Mouse (Mus musculus) midbrain, embryonic 16.5 days (tissue): Measurements from ENCODE around the gene Add2. TPM values are rescaled to one million over a fixed set of nuclear protein-coding genes. Genes with fewer than 3 reads are reported as not detected.

Source experiments
- ATAC-seq: fragments of 200-750 bp; cut with Nextera tagmentation; 2 replicates; pipeline ENCODE4 v1.8.0; 2017; ENCODE audit warnings: moderate TSS enrichment
- H3K27ac ChIP-seq: fragments of 300-500 bp; sonication (generic); 2 replicates; pipeline ENCODE4 v1.5.1; 2014; ENCODE audit warnings: mild to moderate bottlenecking, low read length, mixed read lengths
- H3K27me3 ChIP-seq: fragments of 300-500 bp; sonication (generic); 2 replicates; pipeline ENCODE4 v1.6.1; 2014; ENCODE audit warnings: low read depth, low read length, mixed read lengths; ENCODE audit not compliant: control insufficient read depth, insufficient read depth
- H3K36me3 ChIP-seq: fragments of 300-500 bp; sonication (generic); 2 replicates; pipeline ENCODE4 v1.6.1; 2014; ENCODE audit warnings: mild to moderate bottlenecking, low read length, moderate library complexity, mixed read lengths; ENCODE audit not compliant: control insufficient read depth, insufficient read depth
- H3K4me1 ChIP-seq: fragments of 300-500 bp; sonication (generic); 2 replicates; pipeline ENCODE4 v1.6.1; 2014; ENCODE audit warnings: mild to moderate bottlenecking, low read length, mixed read lengths; ENCODE audit not compliant: control insufficient read depth, insufficient read depth
- H3K4me2 ChIP-seq: fragments of 300-500 bp; sonication (generic); 2 replicates; pipeline ENCODE4 v1.6.1; 2014; ENCODE audit warnings: mild to moderate bottlenecking, low read length, mixed read lengths
- H3K4me3 ChIP-seq: fragments of 300-500 bp; sonication (generic); 2 replicates; pipeline ENCODE4 v1.5.1; 2014; ENCODE audit warnings: low read depth, mild to moderate bottlenecking, low read length, moderate library complexity, mixed read lengths
- H3K9ac ChIP-seq: fragments of 300-500 bp; sonication (generic); 2 replicates; pipeline ENCODE4 v1.6.1; 2014; ENCODE audit warnings: low read depth, low read length, mixed read lengths
- H3K9me3 ChIP-seq: fragments of 300-500 bp; sonication (generic); replicated peaks from 2 replicates; pipeline ENCODE4 v1.6.1; 2014; ENCODE audit warnings: mild to moderate bottlenecking, low read length, mixed read lengths; ENCODE audit not compliant: control insufficient read depth, poor library complexity, severe bottlenecking
- WGBS: fragments of 180-500 bp; shearing (Covaris S2); extraction: QIAGEN DNeasy Blood & Tissue Kit; methylation state at CpG from one replicate; pipeline ENCODE4 v1.1.7; 2014; 5-methylcytosine and 5-hydroxymethylcytosine counted together
- polyA plus RNA-seq: library from polyadenylated mRNA; unstranded; fragments of >200 nt; fragmentation: Nextera tagmentation; extraction: Ambion mirVana; gene quantifications from 2 replicates; pipeline ENCODE4 v1.2.1, GENCODE M21; 2015

Gene Add2
- polyA plus RNA-seq, 1 experiment from 2014 or later: 166 TPM

- H3K9ac ChIP-seq: no peak overlapping the region
- no peak overlapping the region for H3K4me2 ChIP-seq
- peaks cover 4% of the 10 kb centered on the region for H3K4me1 ChIP-seq
- H3K27me3 ChIP-seq: no peaks in the 10 kb centered on the region
- H3K4me3 ChIP-seq: no peak overlapping the region
- no peak overlapping the region for H3K27ac ChIP-seq
- 77% methylated on average over 9 of the region's 9 CpGs for WGBS
- H3K36me3 ChIP-seq: no peaks in the 10 kb centered on the region
- H3K9me3 ChIP-seq: 0 out of 2 replicates have a peak, but pooled peaks cover under 1% of the 10 kb centered on the region
- no peak for ATAC-seq
Measured at GRCm38 (mm10) chr6:86129872-86130498, 101.5 kb downstream of the Add2 start.

GRCm38 (mm10) chr6:86133882-86134281 lies 105.4 kb downstream of the Add2 start:
- no peak for ATAC-seq
- no peak overlapping the region for H3K4me2 ChIP-seq

GRCm38 (mm10) chr6:86136206-86136605 lies 107.7 kb downstream of the Add2 start:
- 87% methylated on average over 3 of the region's 3 CpGs for WGBS

More at GRCm38 (mm10) chr6:86133882-86134281, 105.4 kb downstream of the Add2 start:
- no peaks in the 10 kb centered on the region for H3K36me3 ChIP-seq
- no peaks in the 10 kb centered on the region for H3K4me1 ChIP-seq
- H3K4me3 ChIP-seq: no peak overlapping the region
- 81% methylated on average over 1 of the region's 1 CpGs for WGBS
- H3K27ac ChIP-seq: no peak overlapping the region
- H3K9me3 ChIP-seq: 0 out of 2 replicates have a peak, but pooled peaks cover 3% of the 10 kb centered on the region
- no peak overlapping the region for H3K9ac ChIP-seq
- H3K27me3 ChIP-seq: no peaks in the 10 kb centered on the region

GRCm38 (mm10) chr6:86141284-86141683 lies 112.8 kb downstream of the Add2 start:
- no peak overlapping the region for H3K4me2 ChIP-seq
- H3K27ac ChIP-seq: no peak overlapping the region
- no peak overlapping the region for H3K9ac ChIP-seq
- H3K4me3 ChIP-seq: no peak overlapping the region
- H3K27me3 ChIP-seq: no peaks in the 10 kb centered on the region
- no peaks in the 10 kb centered on the region for H3K36me3 ChIP-seq
- no peaks in the 10 kb centered on the region; the same call in 1 of the 2 replicates for H3K4me1 ChIP-seq
- no peak for ATAC-seq
- WGBS: 87% methylated on average over 6 of the region's 6 CpGs
- 0 out of 2 replicates have a peak, but pooled peaks cover 3% of the 10 kb centered on the region for H3K9me3 ChIP-seq

More at GRCm38 (mm10) chr6:86136206-86136605, 107.7 kb downstream of the Add2 start:
- Histone ChIP-seq H3K27ac (no peak overlapping the region), H3K27me3 (no peaks in the 10 kb centered on the region), H3K9me3 (0 out of 2 replicates have a peak, but pooled peaks cover 3% of the 10 kb centered on the region), H3K4me3 (no peak overlapping the region), H3K9ac (no peak overlapping the region), H3K36me3 (no peaks in the 10 kb centered on the region), H3K4me2 (no peak overlapping the region), H3K4me1 (no peaks in the 10 kb centered on the region)
- ATAC-seq: no peak

GRCm38 (mm10) chr6:86141820-86142219 lies 113.3 kb downstream of the Add2 start:
- Histone ChIP-seq H3K36me3 (no peaks in the 10 kb centered on the region), H3K27me3 (no peaks in the 10 kb centered on the region), H3K9me3 (0 out of 2 replicates have a peak, but pooled peaks cover 3% of the 10 kb centered on the region), H3K4me1 (no peaks in the 10 kb centered on the region; the same call in 1 of the 2 replicates), H3K4me3 (no peak overlapping the region), H3K27ac (no peak overlapping the region), H3K9ac (no peak overlapping the region), H3K4me2 (no peak overlapping the region)
- peak; percentile 54; the same call in 1 of the 2 replicates for ATAC-seq
- 15% methylated on average over 3 of the region's 3 CpGs for WGBS

GRCm38 (mm10) chr6:86144986-86145385 lies 116.5 kb downstream of the Add2 start:
- no peaks in the 10 kb centered on the region; the same call in 1 of the 2 replicates for H3K4me1 ChIP-seq
- no peak overlapping the region for H3K4me3 ChIP-seq
- 89% methylated on average over 6 of the region's 6 CpGs for WGBS
- H3K9ac ChIP-seq: no peak overlapping the region
- no peak overlapping the region for H3K4me2 ChIP-seq
- H3K9me3 ChIP-seq: 0 out of 2 replicates have a peak, but pooled peaks cover 3% of the 10 kb centered on the region
- ATAC-seq: no peak
- no peak overlapping the region for H3K27ac ChIP-seq
- H3K27me3 ChIP-seq: no peaks in the 10 kb centered on the region
- H3K36me3 ChIP-seq: no peaks in the 10 kb centered on the region

GRCm38 (mm10) chr6:86148518-86148917 lies 120.0 kb downstream of the Add2 start:
- no peaks in the 10 kb centered on the region for H3K4me1 ChIP-seq
- H3K36me3 ChIP-seq: no peaks in the 10 kb centered on the region
- no peak for ATAC-seq
- 90% methylated on average over 4 of the region's 4 CpGs for WGBS
- no peak overlapping the region for H3K4me3 ChIP-seq
- no peak overlapping the region for H3K27ac ChIP-seq
- no peaks in the 10 kb centered on the region for H3K27me3 ChIP-seq
- H3K9me3 ChIP-seq: 0 out of 2 replicates have a peak, but pooled peaks cover 5% of the 10 kb centered on the region
- no peak overlapping the region for H3K4me2 ChIP-seq
- no peak overlapping the region for H3K9ac ChIP-seq

- H3K27me3 ChIP-seq: no peaks in the 10 kb centered on the region
- H3K4me3 ChIP-seq: no peak overlapping the region
- no peaks in the 10 kb centered on the region for H3K4me1 ChIP-seq
- no peaks in the 10 kb centered on the region for H3K36me3 ChIP-seq
- H3K9me3 ChIP-seq: 0 out of 2 replicates have a peak, but pooled peaks cover 5% of the 10 kb centered on the region
- no peak overlapping the region for H3K9ac ChIP-seq
- ATAC-seq: no peak
- 66% methylated on average over 4 of the region's 4 CpGs for WGBS
- H3K4me2 ChIP-seq: no peak overlapping the region
- no peak overlapping the region for H3K27ac ChIP-seq
Measured at GRCm38 (mm10) chr6:86149001-86149400, 120.5 kb downstream of the Add2 start.

GRCm38 (mm10) chr6:86152676-86153075 lies 124.2 kb downstream of the Add2 start:
- H3K4me2 ChIP-seq: no peak overlapping the region
- no peaks in the 10 kb centered on the region for H3K4me1 ChIP-seq
- no peak overlapping the region for H3K27ac ChIP-seq
- H3K27me3 ChIP-seq: no peaks in the 10 kb centered on the region
- 91% methylated on average over 7 of the region's 7 CpGs for WGBS
- no peak overlapping the region for H3K9ac ChIP-seq
- H3K36me3 ChIP-seq: no peaks in the 10 kb centered on the region
- no peak overlapping the region for H3K4me3 ChIP-seq
- 0 out of 2 replicates have a peak, but pooled peaks cover 2% of the 10 kb centered on the region for H3K9me3 ChIP-seq
- no peak for ATAC-seq
